In genomic region chr12:83126923-83127322, GRCm38 (mm10) we compare ENCODE assay signal across 25 mouse cellular contexts.
DNase-seq lines count a peak whose midpoint lies in the region; ATAC-seq and TF ChIP-seq lines count a peak whose summit lies in the region.
"Had no signal": no experiment of that assay in that cellular context is flagged by ENCODE, and none has a peak within 500 bp of the region (broad histone marks: within the 10 kb centered on the region; RNA-seq: fewer than 3 reads in every experiment).

No protein-coding gene starts in this region.

- TF ChIP-seq POLR2A in olfactory bulb, adult 2 months (IDR thresholded peaks at IDR 0.05; ENCODE audit: insufficient read depth, low read depth, low read length), result no peak

- H3K27ac ChIP-seq in lung, embryonic 14.5 days (ENCODE audit: low read depth), result no peak overlapping the region
- H3K27ac ChIP-seq in lung, postnatal 0 days (ENCODE audit: low read length), result no peak overlapping the region
- peak overlapping the region; percentile 95 for H3K27ac ChIP-seq in olfactory bulb, adult 2 months (ENCODE audit: insufficient read depth, low read depth, low read length)
- H3K27ac ChIP-seq: embryonic facial prominence, embryonic 12.5 days; embryonic facial prominence, embryonic 15.5 days; gastrocnemius, adult 2 months; hindbrain, embryonic 13.5 days had no signal

- peak; percentile 32; the same call in 1 of the 2 replicates for ATAC-seq in lung, embryonic 14.5 days (ENCODE audit: insufficient read depth)
- peak; percentile 70 for ATAC-seq in lung, postnatal 0 days
- ATAC-seq: forebrain, embryonic 14.5 days; forebrain, postnatal 0 days; hindbrain, embryonic 16.5 days; Patski had no signal

- TF ChIP-seq CTCF in lung, embryonic 14.5 days (IDR thresholded peaks at IDR 0.05; ENCODE audit: low read depth), result no peak
- 0 out of 2 replicates have a peak, but pooled peaks have one; percentile 1 for TF ChIP-seq CTCF in lung, postnatal 0 days (IDR thresholded peaks at IDR 0.05)
- TF ChIP-seq CTCF in olfactory bulb, adult 2 months (IDR thresholded peaks at IDR 0.05; ENCODE audit: insufficient read depth, low read depth, low read length), result no peak

- TF ChIP-seq EP300 in lung, postnatal 0 days (IDR thresholded peaks at IDR 0.05), result peak; percentile 71

- no peak overlapping the region for H3K4me3 ChIP-seq in lung, embryonic 14.5 days (ENCODE audit: low read depth, low read length)
- no peak overlapping the region for H3K4me3 ChIP-seq in lung, postnatal 0 days (ENCODE audit: low read depth, low read length)
- no peak overlapping the region for H3K4me3 ChIP-seq in olfactory bulb, adult 2 months (ENCODE audit: insufficient read depth, low read depth, low read length)
- H3K4me3 ChIP-seq: embryonic facial prominence, embryonic 12.5 days; embryonic facial prominence, embryonic 15.5 days; gastrocnemius, adult 2 months; hindbrain, embryonic 13.5 days had no signal

- H3K4me2 ChIP-seq in lung, embryonic 14.5 days, result no peak overlapping the region
- no peak overlapping the region for H3K4me2 ChIP-seq in lung, postnatal 0 days (replicated peaks; ENCODE audit: low read depth, low read length)
- H3K4me2 ChIP-seq: embryonic facial prominence, embryonic 12.5 days; embryonic facial prominence, embryonic 15.5 days; heart, embryonic 11.5 days; hindbrain, embryonic 13.5 days had no signal

- H3K27me3 ChIP-seq in lung, embryonic 14.5 days (ENCODE audit: insufficient read depth, low read length), result no peaks in the 10 kb centered on the region
- H3K27me3 ChIP-seq in lung, postnatal 0 days (replicated peaks; ENCODE audit: insufficient read depth, low read length), result no peaks in the 10 kb centered on the region
- H3K27me3 ChIP-seq: CH12.LX; embryonic facial prominence, embryonic 12.5 days; embryonic facial prominence, embryonic 15.5 days; hindbrain, embryonic 13.5 days had no signal

- no peak for DNase-seq in lung, embryonic 14.5 days
- no peak for DNase-seq in lung, postnatal 4 days
- DNase-seq in lung, postnatal 0 days (ENCODE audit: low spot score), result peak; percentile 62
- DNase-seq in lung, postnatal 14 days, result no peak
- no peak for DNase-seq in retina, postnatal 1 day
- DNase-seq: adrenal gland, postnatal 10 days; adrenal gland, postnatal 36 days; B cell, adult 2 months; cerebellum, adult 11 months; cerebellum, adult 9-11 months; cerebellum, postnatal 25 days; forebrain, postnatal 0 days; gastrocnemius, adult 2 months; gastrocnemius, postnatal 14 days; heart, adult 11 months had no signal

- WGBS in lung, embryonic 14.5 days, result 48% methylated on average over 7 of the region's 7 CpGs
- 37% methylated on average over 7 of the region's 7 CpGs for WGBS in lung, postnatal 0 days
- WGBS in olfactory bulb, adult 2 months, result 56% methylated on average over 7 of the region's 7 CpGs

- no peaks in the 10 kb centered on the region for H3K9me3 ChIP-seq in lung, embryonic 14.5 days (ENCODE audit: low read depth, low read length)
- no peaks in the 10 kb centered on the region for H3K9me3 ChIP-seq in lung, postnatal 0 days (ENCODE audit: low read length)
- H3K9me3 ChIP-seq: embryonic facial prominence, embryonic 12.5 days; embryonic facial prominence, embryonic 15.5 days; G1E; hindbrain, embryonic 13.5 days had no signal

- H3K9ac ChIP-seq in lung, embryonic 14.5 days, result no peak overlapping the region
- no peak overlapping the region for H3K9ac ChIP-seq in lung, postnatal 0 days (replicated peaks; ENCODE audit: low read depth)
- H3K9ac ChIP-seq: embryonic facial prominence, embryonic 12.5 days; embryonic facial prominence, embryonic 15.5 days; forebrain, postnatal 0 days; hindbrain, embryonic 13.5 days had no signal

- peaks cover 4% of the 10 kb centered on the region; the same call in 1 of the 2 replicates for H3K4me1 ChIP-seq in lung, embryonic 14.5 days (ENCODE audit: insufficient read depth)
- H3K4me1 ChIP-seq in lung, postnatal 0 days (ENCODE audit: insufficient read depth, low read depth, low read length), result no peaks in the 10 kb centered on the region; the same call in 1 of the 2 replicates
- peaks cover 29% of the 10 kb centered on the region for H3K4me1 ChIP-seq in olfactory bulb, adult 2 months (ENCODE audit: control insufficient read depth, insufficient read depth, low read length)
- H3K4me1 ChIP-seq: embryonic facial prominence, embryonic 12.5 days; embryonic facial prominence, embryonic 15.5 days had no signal

- H3K36me3 ChIP-seq in lung, embryonic 14.5 days (ENCODE audit: insufficient read depth), result no peaks in the 10 kb centered on the region
- no peaks in the 10 kb centered on the region for H3K36me3 ChIP-seq in lung, postnatal 0 days (ENCODE audit: insufficient read depth, low read length)
- H3K36me3 ChIP-seq: embryonic facial prominence, embryonic 12.5 days; embryonic facial prominence, embryonic 15.5 days; G1E; hindbrain, embryonic 13.5 days had no signal
